Mouse (Mus musculus): Measurements from ENCODE around the gene Mrpl18. TPM values are rescaled to one million over a fixed set of nuclear protein-coding genes. Genes with fewer than 3 reads are reported as not detected.

Gene Mrpl18
- total and polyA plus RNA-seq, 3 experiments: 202 to 257 TPM; not detected in 1

GRCm38 (mm10) chr17:12916588-12917380 lies 639 bp upstream of the Mrpl18 start:
- H3K9ac ChIP-seq (ENCODE audit: control insufficient read depth, low read depth, low read length, poor library complexity, severe bottlenecking): peak overlapping the region; percentile 93
- H3K9me3 ChIP-seq (replicated peaks; ENCODE audit: insufficient read depth, low read length): no peaks in the 10 kb centered on the region
- H3K27ac ChIP-seq (ENCODE audit: control insufficient read depth, low read depth, low read length): peak overlapping the region; percentile 92
- TF ChIP-seq EP300 (IDR thresholded peaks at IDR 0.05; ENCODE audit: low read depth in 1 of 2, low read length in 2 of 2) (no peak), RCOR1 (IDR thresholded peaks at IDR 0.05; ENCODE audit: low read depth, low read length) (no peak), USF1 (IDR thresholded peaks at IDR 0.05; ENCODE audit: low read depth, low read length) (peak; percentile 48; the same call in 1 of the 2 replicates), ZC3H11A (IDR thresholded peaks at IDR 0.05; ENCODE audit: low read depth, low read length) (no peak), TBP (IDR thresholded peaks at IDR 0.05; ENCODE audit: low read depth, low read length) (no peak; the same call in 1 of the 2 replicates), MEF2A (IDR thresholded peaks at IDR 0.05; ENCODE audit: extremely low read depth, insufficient replicate concordance, low read depth, low read length, poor library complexity, severe bottlenecking) (no peak), ZMIZ1 (IDR thresholded peaks at IDR 0.05; ENCODE audit: low read depth, low read length) (no peak; the same call in 1 of the 2 replicates), NELFE (IDR thresholded peaks at IDR 0.05; ENCODE audit: low read depth, low read length) (no peak; the same call in 1 of the 2 replicates), POLR2AphosphoS5 (IDR thresholded peaks at IDR 0.05; ENCODE audit: borderline replicate concordance, low read depth, low read length) (no peak), POLR2AphosphoS2 (IDR thresholded peaks at IDR 0.05; ENCODE audit: low read length) (no peak; the same call in 1 of the 2 replicates), CTCF (IDR thresholded peaks at IDR 0.05 in 2 of 3, conservative IDR thresholded peaks at IDR 0.05 in 1 of 3; ENCODE audit: control insufficient read depth in 1 of 3, insufficient read depth in 1 of 3, low read depth in 2 of 3, low read length in 3 of 3, poor library complexity in 1 of 3, severe bottlenecking in 1 of 3) (no peak), ETS1 (IDR thresholded peaks at IDR 0.05; ENCODE audit: low read depth, low read length) (no peak), ZNF384 (IDR thresholded peaks at IDR 0.05; ENCODE audit: low read depth, low read length) (no peak), MYC (IDR thresholded peaks at IDR 0.05; ENCODE audit: low read depth, low read length) (peak; percentile 88), CHD2 (IDR thresholded peaks at IDR 0.05; ENCODE audit: low read length) (no peak), UBTF (IDR thresholded peaks at IDR 0.05; ENCODE audit: borderline replicate concordance, insufficient read depth, low read depth, low read length) (no peak), POLR2A (IDR thresholded peaks at IDR 0.05; ENCODE audit: control insufficient read depth in 1 of 2, insufficient read depth in 1 of 2, low read depth in 1 of 2, low read length in 2 of 2, poor library complexity in 1 of 2) (peak; percentile 57 to 72), MAZ (IDR thresholded peaks at IDR 0.05; ENCODE audit: low read depth, low read length) (no peak), CHD1 (IDR thresholded peaks at IDR 0.05; ENCODE audit: low read depth, low read length) (peak; percentile 68; the same call in 1 of the 2 replicates), HCFC1 (IDR thresholded peaks at IDR 0.05; ENCODE audit: low read depth, low read length) (no peak), GATA1 (IDR thresholded peaks at IDR 0.05; ENCODE audit: low read depth, low read length) (no peak), MAX (IDR thresholded peaks at IDR 0.05; ENCODE audit: low read length) (peak; percentile 92), E2F4 (IDR thresholded peaks at IDR 0.05; ENCODE audit: borderline replicate concordance, low read depth, low read length) (no peak), RAD21 (IDR thresholded peaks at IDR 0.05; ENCODE audit: low read depth, low read length) (no peak), KAT2A (conservative IDR thresholded peaks at IDR 0.05; ENCODE audit: low read depth, low read length) (no peak), TCF12 (IDR thresholded peaks at IDR 0.05; ENCODE audit: low read depth, low read length) (0 out of 2 replicates have a peak, but pooled peaks have one; percentile 5), SIN3A (IDR thresholded peaks at IDR 0.05; ENCODE audit: low read length) (peak; percentile 21), MYB (IDR thresholded peaks at IDR 0.05; ENCODE audit: low read depth, low read length) (0 out of 2 replicates have a peak, but pooled peaks have one; percentile 33), USF2 (IDR thresholded peaks at IDR 0.05; ENCODE audit: borderline replicate concordance in 1 of 2, insufficient read depth in 1 of 2, low read depth in 1 of 2, low read length in 2 of 2) (no peak), MXI1 (IDR thresholded peaks at IDR 0.05; ENCODE audit: low read depth, low read length) (peak; percentile 92)
- H3K4me1 ChIP-seq (ENCODE audit: control insufficient read depth in 1 of 2, insufficient read depth in 2 of 2, low read length in 2 of 2): peaks cover 0 to 6% of the 10 kb centered on the region in 2 experiments; a peak in 2 of 4 replicates
- H3K36me3 ChIP-seq (ENCODE audit: control insufficient read depth in 1 of 2, insufficient read depth in 2 of 2, low read length in 2 of 2): peaks cover 38 to 44% of the 10 kb centered on the region in 2 experiments
- peaks cover 41% of the 10 kb centered on the region for H3K79me2 ChIP-seq (ENCODE audit: control insufficient read depth, insufficient read depth, low read length, poor library complexity)
- H3K27me3 ChIP-seq (ENCODE audit: control insufficient read depth in 1 of 2, insufficient read depth in 2 of 2, low read length in 2 of 2): no peaks in the 10 kb centered on the region
- H3K4me3 ChIP-seq (ENCODE audit: control insufficient read depth in 1 of 2, insufficient read depth in 1 of 2, low read depth in 2 of 2, low read length in 2 of 2): peak overlapping the region; percentile 65 to 97
- peak; percentile 78 for DNase-seq (ENCODE audit: low read depth, low spot score)

Data from MEL (cell line).